Mouse (Mus musculus): ENCODE measurements around the gene Nmnat1. TPM values are rescaled to one million over a fixed set of nuclear protein-coding genes. Genes with fewer than 3 reads are reported as not detected.
"Not testable (repeated sequence)": the region's sequence is repeated elsewhere in the genome, so short reads cannot be mapped to it uniquely, and the experiment has no call there.

The Nmnat1 gene
- total RNA-seq, 2 experiments from 2014 or later = 29.5 to 30.7 TPM

GRCm38 (mm10) chr4:149496612-149497011 is 11.6 kb upstream of the Nmnat1 start:
- intact Hi-C loops (cut with DNase I) = no loop called here
- DNase-seq = no peak

GRCm38 (mm10) chr4:149491151-149491550 is 6.1 kb upstream of the Nmnat1 start:
- no peak for DNase-seq
- intact Hi-C loops (cut with DNase I) = no loop called here

GRCm38 (mm10) chr4:149489415-149490240 is 4.6 kb upstream of the Nmnat1 start:
- intact Hi-C loops (cut with DNase I) = loop anchor here (5.0 kb wide), 1 partner anchor 142 kb away; no protein-coding TSS in a partner anchor
- peak; percentile 44 to 45 for DNase-seq

- no peak for DNase-seq
- intact Hi-C loops (cut with DNase I) = loop anchor here (2.0 to 5.0 kb wide), 2 partner anchors 33 to 140 kb away; partner anchors contain the start of gene Rbp7
Observed at GRCm38 (mm10) chr4:149487729-149488128, 2.7 kb upstream of the Nmnat1 start.

- intact Hi-C loops (cut with DNase I) = loop anchor here (1.0 to 5.0 kb wide), 5 partner anchors 31 to 139 kb away; partner anchors contain the start of genes Ctnnbip1 and Rbp7
- DNase-seq = peak; percentile 30 to 41
Observed at GRCm38 (mm10) chr4:149485825-149486206, 814 bp upstream of the Nmnat1 start.

- intact Hi-C loops (cut with DNase I) = loop anchor here (2.0 kb wide), 1 partner anchor 34 kb away; the partner anchor contains the start of gene Ctnnbip1
- no peak for DNase-seq
Observed at GRCm38 (mm10) chr4:149484566-149484965, 436 bp downstream of the Nmnat1 start.

GRCm38 (mm10) chr4:149477078-149477477 is 7.9 kb downstream of the Nmnat1 start, which contains the start of gene Tmem274:
Gene Tmem274, plus strand, starts transcription at chr4:149477378.
- intact Hi-C loops (cut with DNase I) = no loop called here
- DNase-seq = no peak

DNA sequence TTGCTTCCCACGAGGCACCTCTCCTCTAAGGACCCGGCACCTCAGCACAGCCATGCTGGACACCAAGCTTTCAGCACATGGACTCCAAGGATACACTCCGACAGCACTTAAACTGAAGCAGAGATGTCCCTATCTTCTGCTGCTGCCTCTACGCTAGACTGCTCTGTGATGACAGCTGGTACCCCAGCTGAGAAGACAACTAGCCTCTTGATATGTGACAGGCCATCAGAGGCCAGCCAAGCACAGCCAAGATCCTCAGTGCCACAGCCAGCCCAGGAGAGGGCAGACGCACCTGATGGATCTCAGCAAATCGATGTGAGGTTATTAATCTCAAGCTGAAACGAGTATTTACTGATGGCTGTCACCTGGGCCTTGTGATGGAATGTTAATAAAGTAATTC is 9.9 kb downstream of the Nmnat1 start:
- intact Hi-C loops (cut with DNase I) = no loop called here
- no peak for DNase-seq

DNA sequence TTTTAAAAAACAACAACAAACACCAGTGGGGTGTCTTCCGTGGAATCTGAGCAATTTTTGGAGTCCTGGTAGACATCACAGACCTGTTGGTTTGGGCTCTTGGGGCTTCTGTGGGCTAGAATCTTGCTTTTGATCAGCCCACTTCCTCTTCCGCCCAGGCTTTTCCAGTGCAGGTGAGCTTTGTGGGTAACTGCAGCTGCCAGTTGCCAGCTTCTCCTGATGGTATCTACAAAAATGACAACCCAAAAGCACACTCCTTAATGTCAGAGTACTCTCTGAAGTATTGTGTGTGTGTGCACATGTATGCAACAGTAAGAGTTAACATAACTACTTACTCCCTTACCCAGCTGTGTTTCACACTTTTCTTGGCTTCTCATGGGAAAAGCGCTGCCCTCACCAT is 15.4 kb downstream of the Nmnat1 start:
- intact Hi-C loops (cut with DNase I) = no loop called here
- no peak for DNase-seq

DNA sequence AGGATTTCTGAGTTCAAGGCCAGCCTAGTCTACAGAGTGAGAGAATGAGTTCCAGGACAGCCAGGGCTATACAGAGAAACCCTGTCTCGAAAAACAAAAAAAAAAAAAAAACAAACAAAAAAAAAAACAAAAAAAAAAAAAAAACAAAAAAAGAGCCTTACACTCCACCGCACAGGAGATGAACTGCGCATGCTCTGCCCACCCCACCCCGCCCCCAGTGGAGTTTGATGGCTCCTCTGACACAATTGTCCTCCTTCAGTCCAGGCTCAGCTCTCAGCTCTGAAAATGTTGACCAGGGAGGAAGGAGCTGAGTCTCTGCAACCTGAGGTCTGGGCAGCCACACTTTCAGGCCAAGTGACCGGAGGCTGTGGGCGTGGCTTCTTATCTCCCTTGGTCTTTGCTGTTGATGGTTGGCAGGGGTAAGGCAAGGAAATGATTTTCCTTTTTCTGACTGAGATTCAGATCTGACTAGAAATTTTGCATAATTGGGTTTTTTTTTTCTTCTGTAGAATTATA is 21.5 kb downstream of the Nmnat1 start:
- intact Hi-C loops (cut with DNase I) = no loop called here
- DNase-seq = no peak

DNA sequence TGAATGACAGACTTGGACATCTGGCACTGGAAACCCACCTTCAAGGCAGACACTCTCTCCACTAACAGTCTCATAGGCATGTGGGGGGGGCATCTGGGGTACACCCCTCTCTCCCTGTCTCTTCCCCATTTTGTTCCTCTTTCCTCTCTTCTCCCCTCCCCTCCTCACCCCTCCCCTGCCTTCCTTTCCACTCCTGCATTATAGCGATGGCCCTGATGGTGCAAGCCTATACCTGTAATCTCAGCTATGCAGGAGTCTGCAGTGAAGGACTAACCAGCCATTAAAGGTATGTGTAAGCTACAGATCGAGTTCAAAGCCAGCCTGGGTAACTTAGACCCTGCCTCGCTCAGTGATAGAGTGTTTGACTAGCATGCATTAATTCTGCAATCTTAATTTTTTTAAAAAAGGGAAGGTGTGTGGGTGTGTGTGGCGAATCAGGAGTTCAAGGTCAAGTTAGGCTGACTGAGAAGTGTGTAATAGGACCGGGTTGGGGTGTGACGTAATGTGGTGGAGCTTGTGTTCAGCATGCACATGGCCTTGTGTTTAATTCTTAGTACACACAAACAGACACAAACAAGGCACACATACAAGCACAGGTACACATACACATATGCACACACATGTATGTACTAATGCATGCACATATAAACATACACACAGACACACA is 22.6 kb downstream of the Nmnat1 start:
- intact Hi-C loops (cut with DNase I) = no loop called here

GRCm38 (mm10) chr4:149461579-149462304 is 23.3 kb downstream of the Nmnat1 start:
- intact Hi-C loops (cut with DNase I) = no loop called here
- peak in 1 of 2 experiments; percentile 35 for DNase-seq

More for the DNA sequence above, 22.6 kb downstream of the Nmnat1 start:
- DNase-seq = no peak

GRCm38 (mm10) chr4:149460475-149460874 is 24.5 kb downstream of the Nmnat1 start:
- DNase-seq; intact Hi-C loops (cut with DNase I): not testable (repeated sequence)

DNA sequence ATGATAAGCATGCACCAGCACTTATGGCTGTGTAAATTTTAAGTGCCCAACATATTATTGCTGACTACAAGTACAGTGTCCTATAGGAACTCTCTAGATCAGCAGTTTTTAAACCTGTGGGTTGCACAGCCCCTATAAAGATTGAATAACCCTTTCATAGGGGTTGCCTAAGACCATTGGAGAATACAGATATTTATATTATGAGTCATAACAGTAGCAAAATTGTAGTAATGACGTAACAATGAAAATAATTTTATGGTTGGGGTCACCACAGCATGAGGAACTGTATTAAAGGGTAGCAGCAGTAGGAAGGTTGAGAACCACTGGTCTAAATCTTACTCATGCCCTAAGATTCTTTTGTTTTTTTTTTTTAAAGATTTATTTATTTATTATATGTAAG is 25.6 kb downstream of the Nmnat1 start:
- intact Hi-C loops (cut with DNase I) = loop anchor here (5.0 kb wide), 1 partner anchor 68 kb away; no protein-coding TSS in a partner anchor
- DNase-seq = no peak

- intact Hi-C loops (cut with DNase I) = loop anchor here (5.0 kb wide), 1 partner anchor 69 kb away; no protein-coding TSS in a partner anchor
- DNase-seq = no peak
Observed at GRCm38 (mm10) chr4:149458526-149458925, 26.5 kb downstream of the Nmnat1 start.

DNA sequence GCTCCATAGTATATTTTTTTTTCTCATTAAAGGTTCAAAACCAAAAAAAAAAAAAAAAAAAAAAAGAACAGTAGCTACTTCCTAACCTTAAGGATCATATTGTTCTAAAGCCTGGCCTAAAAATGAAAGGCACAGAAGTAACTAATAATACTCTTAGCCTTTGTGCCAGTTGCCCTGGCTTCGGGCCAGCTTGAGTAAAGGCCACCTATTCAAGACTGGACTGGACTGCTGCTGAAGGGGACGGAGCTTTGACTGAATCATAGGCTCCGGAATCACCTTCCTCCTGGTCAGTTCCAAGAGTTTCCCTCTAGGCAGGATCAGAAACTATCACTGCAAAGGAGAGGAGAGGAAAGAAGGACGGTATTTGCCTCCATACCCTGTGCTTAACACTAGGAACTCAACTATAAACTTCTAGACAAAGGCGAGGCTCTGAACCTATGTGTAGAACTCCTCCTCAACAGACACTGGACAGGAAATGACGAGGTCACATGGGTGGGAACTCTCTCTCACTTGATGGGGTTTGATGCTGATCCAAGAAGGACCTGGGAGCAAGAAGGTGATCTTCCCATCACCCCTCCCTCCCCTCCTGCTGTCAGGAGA is 27.1 kb downstream of the Nmnat1 start:
- peak; percentile 67 to 75 for DNase-seq
- intact Hi-C loops (cut with DNase I) = loop anchor here (5.0 kb wide), 1 partner anchor 69 kb away; no protein-coding TSS in a partner anchor

DNA sequence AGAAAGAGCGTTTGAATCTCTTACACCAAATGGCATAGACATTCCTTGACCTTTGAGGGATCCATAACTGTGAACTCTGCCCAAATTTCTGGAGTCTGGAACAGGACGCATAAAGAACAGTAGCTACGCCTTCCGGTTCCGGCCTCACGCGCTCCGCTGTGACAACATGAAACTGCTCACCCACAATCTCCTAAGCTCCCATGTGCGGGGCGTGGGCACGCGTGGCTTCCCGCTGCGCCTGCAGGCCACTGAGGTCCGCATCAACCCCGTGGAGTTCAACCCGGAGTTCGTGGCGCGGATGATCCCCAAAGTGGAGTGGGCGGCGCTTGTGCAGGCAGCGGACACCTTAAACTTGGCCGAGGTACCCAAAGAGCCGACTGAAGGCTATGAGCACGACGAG is 27.8 kb downstream of the Nmnat1 start:
- intact Hi-C loops (cut with DNase I) = loop anchor here (5.0 kb wide), 1 partner anchor 70 kb away; no protein-coding TSS in a partner anchor
- not testable (repeated sequence) for DNase-seq

GRCm38 (mm10) chr4:149454879-149455278 is 30.1 kb downstream of the Nmnat1 start, which contains the start of gene Rbp7:
Gene Rbp7, minus strand, starts transcription at chr4:149454978.
- intact Hi-C loops (cut with DNase I) = loop anchor here (2.0 to 5.0 kb wide), 2 partner anchors 32 to 72 kb away; no protein-coding TSS in a partner anchor
- DNase-seq = peak; percentile 45 to 46

DNA sequence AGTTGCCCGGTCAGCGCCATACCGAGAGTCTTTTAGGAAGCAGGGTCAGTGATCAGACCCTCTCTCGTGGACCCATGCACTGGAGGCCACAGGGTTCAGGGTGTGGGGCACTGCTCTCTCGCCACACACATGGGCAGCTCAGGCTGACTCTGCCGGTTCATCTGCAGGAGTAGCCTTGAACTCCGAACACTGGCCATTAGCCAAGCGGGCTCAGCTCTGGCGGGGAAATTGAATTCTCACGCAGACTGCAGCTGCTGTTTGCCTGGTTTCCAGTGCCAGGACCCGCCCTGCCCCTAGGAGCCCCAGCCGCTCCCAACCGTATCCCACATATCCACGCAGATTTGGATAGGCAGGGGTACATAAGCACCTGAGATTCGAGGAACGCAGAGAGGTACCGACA is 30.7 kb downstream of the Nmnat1 start:
- intact Hi-C loops (cut with DNase I) = loop anchor here (2.0 kb wide), 1 partner anchor 33 kb away; no protein-coding TSS in a partner anchor

More for the DNA sequence above, 30.7 kb downstream of the Nmnat1 start:
- DNase-seq = no peak

Data from heart, postnatal 36 days (tissue).